Mouse (Mus musculus): ENCODE results near the gene Hoxd3.

- TF ChIP-seq CTCF (IDR thresholded peaks at IDR 0.05; ENCODE audit: extremely low read depth, insufficient read length, insufficient replicate concordance, low read depth, low read length) (no peak), POLR2A (IDR thresholded peaks at IDR 0.05; ENCODE audit: low read depth, low read length) (no peak)
These were observed 16.3 kb upstream of the Hoxd3 start for GRCm38 (mm10) chr2:74695383-74695782.

Measured in small intestine, adult 2 months (tissue).